Mouse (Mus musculus) ovary, adult 10 weeks (tissue): ENCODE measurements around the gene Gm5849. TPM values are rescaled to one million over a fixed set of nuclear protein-coding genes. Genes with fewer than 3 reads are reported as not detected.

Experiments
- polyA plus RNA-seq: library from polyadenylated mRNA; stranded (reverse); fragments of 350-450 nt; fragmentation: Illumina TruSeq; extraction: RNeasy Lipid Tissue Mini Kit (QIAGEN cat#74804); gene quantifications from one replicate; pipeline ENCODE4 v1.2.3, GENCODE M21; 2014

Gene Gm5849
- not detected for polyA plus RNA-seq

GRCm38 (mm10) chr3:90777776-90778175, at the start of gene Gm5849:
Gene Gm5849, minus strand, starts transcription at chr3:90777876.

GRCm38 (mm10) chr3:90726606-90727005, 51.1 kb downstream of the Gm5849 start, which contains the start of gene Pglyrp4:
Gene Pglyrp4, plus strand, starts transcription at chr3:90726906.

Other genes with a start within 250 kb of the Gm5849 start
- gene S100a16, start 240.6 kb downstream of the Gm5849 start, polyA plus RNA-seq = 29.2 TPM
- gene S100a3, start 217.3 kb downstream of the Gm5849 start, polyA plus RNA-seq = not detected
- not detected for gene S100a2, start 187.6 kb downstream of the Gm5849 start, polyA plus RNA-seq
- gene Gm42674, start 176.0 kb downstream of the Gm5849 start, polyA plus RNA-seq = not detected
- gene S100a4, start 174.1 kb downstream of the Gm5849 start, polyA plus RNA-seq = 21.9 TPM
- gene S100a5, start 169.4 kb downstream of the Gm5849 start, polyA plus RNA-seq = not detected
- gene S100a6, start 165.0 kb downstream of the Gm5849 start, polyA plus RNA-seq = 45.3 TPM
- not detected for gene S100a7a, start 123.9 kb downstream of the Gm5849 start, polyA plus RNA-seq
- gene S100a8, start 108.9 kb downstream of the Gm5849 start, polyA plus RNA-seq = 6.4 TPM
- gene S100a9, start 82.2 kb downstream of the Gm5849 start, polyA plus RNA-seq = not detected
- gene Pglyrp4, start 51.0 kb downstream of the Gm5849 start, polyA plus RNA-seq = not detected